Mouse (Mus musculus) neutrophil, adult 65 days (primary cell): ENCODE data around the gene Gm21739. TPM values are rescaled to one million over a fixed set of nuclear protein-coding genes. Genes with fewer than 3 reads are reported as not detected.

Experiments used
- total RNA-seq: library from RNA; stranded (reverse); gene quantifications from 2 replicates; pipeline ENCODE4 v1.2.4, GENCODE M21; 2023

The Gm21739 gene
- not detected in 2 replicates for total RNA-seq

DNA sequence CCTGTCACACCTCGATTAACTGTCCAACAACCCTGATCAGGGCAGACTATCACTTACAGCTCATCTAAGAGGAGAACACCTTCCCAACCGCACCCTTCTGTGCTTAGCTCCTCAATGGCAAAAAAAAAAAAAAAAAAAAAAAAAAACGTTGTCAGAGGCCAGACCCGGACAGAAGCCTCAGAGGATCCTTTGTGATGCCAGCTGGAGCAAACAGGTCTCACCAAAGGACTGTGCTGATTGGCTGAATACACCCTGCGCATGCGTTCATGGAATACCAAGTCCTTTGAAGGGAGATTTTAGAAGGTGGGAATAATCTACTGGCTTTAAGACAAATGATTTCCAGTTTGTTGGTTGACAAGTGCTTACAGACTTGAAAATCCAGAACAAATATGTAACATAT lies at the start of gene Gm21739:
Gene Gm21739, minus strand, starts transcription at position 101 of the 400 bp plus-strand sequence.

